8 mouse cellular contexts compared by ENCODE assay signal in the genomic region with DNA sequence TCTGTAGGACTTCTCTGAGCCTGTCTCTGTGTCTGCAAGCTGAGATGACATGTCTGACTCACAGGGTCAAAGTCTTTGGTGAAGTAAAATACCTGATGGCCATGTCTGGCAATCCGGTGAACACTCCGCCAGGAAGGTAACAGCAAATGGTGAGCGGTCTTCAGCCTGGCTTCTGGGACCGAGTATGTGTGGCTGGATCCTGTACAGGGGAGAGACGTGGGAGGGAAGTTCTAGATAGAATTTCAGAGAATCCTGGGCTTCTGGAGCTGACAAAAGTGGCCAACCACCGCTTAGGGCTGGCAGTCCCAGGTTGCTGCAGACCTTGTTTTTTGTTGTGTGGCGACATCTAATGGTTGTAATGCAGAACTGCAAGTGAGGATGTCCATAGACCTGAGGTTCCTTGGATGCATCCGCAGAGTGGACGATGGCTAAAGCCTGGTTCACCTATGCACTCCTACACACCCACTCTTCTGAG. TPM values are rescaled to one million over a fixed set of nuclear protein-coding genes. Genes with fewer than 3 reads are reported as not detected.
DNase-seq lines count a peak whose midpoint lies in the region; ATAC-seq lines count a peak whose summit lies in the region.

No protein-coding gene starts in this region.

- H3K27me3 ChIP-seq in forebrain, embryonic 15.5 days: 0 out of 2 replicates have a peak, but pooled peaks cover 4% of the 10 kb centered on the region
- H3K27me3 ChIP-seq in midbrain, embryonic 10.5 days (ENCODE audit: low read depth, poor library complexity, severe bottlenecking): peaks cover 29% of the 10 kb centered on the region

- no peak overlapping the region for H3K27ac ChIP-seq in forebrain, embryonic 15.5 days (replicated peaks)
- no peak overlapping the region for H3K27ac ChIP-seq in midbrain, embryonic 10.5 days (replicated peaks)

- H3K4me2 ChIP-seq in forebrain, embryonic 15.5 days (replicated peaks): no peak overlapping the region

- ATAC-seq in forebrain, embryonic 15.5 days (replicated peaks): peak; percentile 86

- no peak overlapping the region for H3K9ac ChIP-seq in forebrain, embryonic 15.5 days (replicated peaks)

- DNase-seq in heart, adult 18-20 months: peak; percentile 61 to 73
- DNase-seq in heart, postnatal 25 days (ENCODE audit: low spot score): no peak
- DNase-seq in cerebellum, adult 18-20 months: peak; percentile 68 to 69
- DNase-seq in induced T-regulatory cell, adult 2 months (ENCODE audit: low read depth): peak; percentile 75
- DNase-seq in left cerebral cortex, postnatal 10 days (ENCODE audit: extremely low spot score in 1 of 2, low spot score in 2 of 2): peak; percentile 49 to 68
- DNase-seq in midbrain, embryonic 10.5 days (ENCODE audit: low spot score): peak; percentile 65
- DNase-seq in skeletal muscle tissue, adult 2 months (ENCODE audit: low read depth, low spot score): peak; percentile 52

- no peak overlapping the region for H3K4me3 ChIP-seq in forebrain, embryonic 15.5 days
- no peak overlapping the region for H3K4me3 ChIP-seq in midbrain, embryonic 10.5 days

- no peaks in the 10 kb centered on the region for H3K9me3 ChIP-seq in forebrain, embryonic 15.5 days
- H3K9me3 ChIP-seq in midbrain, embryonic 10.5 days (replicated peaks): no peaks in the 10 kb centered on the region

- no peaks in the 10 kb centered on the region for H3K36me3 ChIP-seq in forebrain, embryonic 15.5 days
- H3K36me3 ChIP-seq in midbrain, embryonic 10.5 days: no peaks in the 10 kb centered on the region

- 24% methylated on average over 9 of the region's 9 CpGs for WGBS in forebrain, embryonic 15.5 days
- WGBS in midbrain, embryonic 10.5 days: 26% methylated on average over 9 of the region's 9 CpGs

- peaks cover 3% of the 10 kb centered on the region; the same call in 1 of the 2 replicates for H3K4me1 ChIP-seq in forebrain, embryonic 15.5 days
- peaks cover 24% of the 10 kb centered on the region for H3K4me1 ChIP-seq in midbrain, embryonic 10.5 days

- intact Hi-C loops in heart, postnatal 25 days (cut with DNase I): loop anchor here (1.0 to 5.0 kb wide), 4 partner anchors 37 to 229 kb away; no protein-coding TSS in a partner anchor
- intact Hi-C loops in left cerebral cortex, postnatal 10 days (cut with DNase I): loop anchor here (5.0 to 10.0 kb wide), 2 partner anchors 154 to 232 kb away; no protein-coding TSS in a partner anchor

RNA-seq across cellular contexts. Expression of gene Ppp1r32, which starts 3.6 kb away (rescaled TPM):
- total RNA-seq in heart, adult 18-20 months (2021): under 1 TPM in 1 of 2 experiments, not detected in 1; 0.49 TPM
- under 1 TPM in 1 of 2 experiments, not detected in 1; 0.21 TPM for total RNA-seq in heart, postnatal 25 days (2021)
- polyA plus RNA-seq in forebrain, embryonic 15.5 days (2015; fragmentation: Nextera tagmentation; extraction: Ambion mirVana): 1.5 and 3.0 TPM in 2 replicates
- total RNA-seq in left cerebral cortex, postnatal 10 days (2021): 1 to 10 TPM in 1 of 2 experiments, under 1 TPM in 1; 0.83 to 2.0 TPM
- 0.39 and 0.47 TPM in 2 replicates for polyA plus RNA-seq in midbrain, embryonic 10.5 days (2016; fragmentation: Nextera tagmentation; extraction: Ambion mirVana)

RNA-seq across cellular contexts. Expression of gene Lrrc10b, which starts 29.0 kb away (rescaled TPM):
- 1 to 10 TPM; 1.7 to 5.7 TPM for total RNA-seq in heart, adult 18-20 months (2021)
- total RNA-seq in heart, postnatal 25 days (2021): 1 to 10 TPM in 1 of 2 experiments, under 1 TPM in 1; 0.75 to 1.0 TPM
- 0.40 and 1.1 TPM in 2 replicates for polyA plus RNA-seq in forebrain, embryonic 15.5 days (2015; fragmentation: Nextera tagmentation; extraction: Ambion mirVana)
- 10 to 100 TPM in 1 of 2 experiments, 1 to 10 TPM in 1; 8.7 to 13.3 TPM for total RNA-seq in left cerebral cortex, postnatal 10 days (2021)
- polyA plus RNA-seq in midbrain, embryonic 10.5 days (2016; fragmentation: Nextera tagmentation; extraction: Ambion mirVana): 0.70 and 1.4 TPM in 2 replicates

RNA-seq across cellular contexts. Expression of gene Cpsf7, which starts 38.8 kb away (rescaled TPM):
- total RNA-seq in heart, adult 18-20 months (2021): 10 to 100 TPM; 20.6 to 24.4 TPM
- total RNA-seq in heart, postnatal 25 days (2021): 10 to 100 TPM; 24.8 to 28.4 TPM
- polyA plus RNA-seq in forebrain, embryonic 15.5 days (2015; fragmentation: Nextera tagmentation; extraction: Ambion mirVana): 51.6 and 52.6 TPM in 2 replicates
- 10 to 100 TPM; 70.4 to 75.8 TPM for total RNA-seq in left cerebral cortex, postnatal 10 days (2021)
- polyA plus RNA-seq in midbrain, embryonic 10.5 days (2016; fragmentation: Nextera tagmentation; extraction: Ambion mirVana): 57.9 and 63.2 TPM in 2 replicates

RNA-seq across cellular contexts. Expression of gene Sdhaf2, which starts 39.6 kb away (rescaled TPM):
- 10 to 100 TPM; 79.4 to 82.7 TPM for total RNA-seq in heart, adult 18-20 months (2021)
- 10 to 100 TPM; 71.6 to 72.2 TPM for total RNA-seq in heart, postnatal 25 days (2021)
- 62.7 and 63.1 TPM in 2 replicates for polyA plus RNA-seq in forebrain, embryonic 15.5 days (2015; fragmentation: Nextera tagmentation; extraction: Ambion mirVana)
- 10 to 100 TPM; 54.9 to 55.0 TPM for total RNA-seq in left cerebral cortex, postnatal 10 days (2021)
- polyA plus RNA-seq in midbrain, embryonic 10.5 days (2016; fragmentation: Nextera tagmentation; extraction: Ambion mirVana): 62.1 and 66.9 TPM in 2 replicates
